Mouse (Mus musculus): Measurements from ENCODE around the gene Prune1.
A peak's percentile ranks its signal among the peaks of the same experiment; 100 is the strongest.
"Not testable (repeated sequence)": the region's sequence is repeated elsewhere in the genome, so short reads cannot be mapped to it uniquely, and the experiment has no call there.

The Prune1 gene

GRCm38 (mm10) chr3:95235386-95236301 lies 46.2 kb downstream of the Prune1 start:
- no peak for DNase-seq

GRCm38 (mm10) chr3:95233303-95233980 lies 48.4 kb downstream of the Prune1 start:
- DNase-seq = peak; percentile 35

- peak; percentile 59 for DNase-seq
Observed at GRCm38 (mm10) chr3:95232771-95233170, 49.1 kb downstream of the Prune1 start.

- DNase-seq = peak; percentile 28
Observed at GRCm38 (mm10) chr3:95231298-95232221, 50.3 kb downstream of the Prune1 start, which contains the start of gene Mllt11. Gene Mllt11 (minus strand): TSS chr3:95232171.

- peak; percentile 64 for DNase-seq
Observed at GRCm38 (mm10) chr3:95230495-95231297, 51.2 kb downstream of the Prune1 start.

- peak; percentile 68 for DNase-seq
Observed at GRCm38 (mm10) chr3:95229781-95230494, 51.9 kb downstream of the Prune1 start.

- peak; percentile 70 for DNase-seq
Observed at GRCm38 (mm10) chr3:95228894-95229780, 52.7 kb downstream of the Prune1 start.

- DNase-seq = peak; percentile 89
Observed at GRCm38 (mm10) chr3:95228148-95228893, 53.6 kb downstream of the Prune1 start, which contains the start of gene Cdc42se1. Gene Cdc42se1 (plus strand): TSS chr3:95228732.

- no peak for DNase-seq
Observed at GRCm38 (mm10) chr3:95227214-95227613, 54.7 kb downstream of the Prune1 start.

- peak; percentile 65 for DNase-seq
Observed at GRCm38 (mm10) chr3:95224295-95224694, 57.6 kb downstream of the Prune1 start.

GRCm38 (mm10) chr3:95223041-95223440 lies 58.8 kb downstream of the Prune1 start:
- DNase-seq = no peak

- DNase-seq = peak; percentile 14
Observed at GRCm38 (mm10) chr3:95218466-95219137, 63.3 kb downstream of the Prune1 start.

GRCm38 (mm10) chr3:95217255-95218134 lies 64.4 kb downstream of the Prune1 start, which contains the start of gene Gabpb2:
Gene Gabpb2 (minus strand): TSS chr3:95217916.
- peak; percentile 96 for DNase-seq

GRCm38 (mm10) chr3:95216655-95217254 lies 65.1 kb downstream of the Prune1 start:
- no peak for DNase-seq

- no peak for DNase-seq
Observed at GRCm38 (mm10) chr3:95213609-95213975, 68.3 kb downstream of the Prune1 start.

- not testable (repeated sequence) for DNase-seq
Observed at GRCm38 (mm10) chr3:95212889-95213608, 68.8 kb downstream of the Prune1 start.

Data from kidney, adult 18-20 months (tissue).